Mouse (Mus musculus) ES-E14 (cell line): ENCODE measurements around the gene Cend1.

Experiments
- CHD2 ChIP-seq: IDR thresholded peaks from 2 replicates; pipeline ENCODE4 v1.6.1; 2014; ENCODE audit warnings: mild to moderate bottlenecking, low read depth, low read length, inconsistent platforms
- ZC3H11A ChIP-seq: IDR thresholded peaks from 2 replicates; pipeline ENCODE4 v1.6.1; 2012; ENCODE audit warnings: low read depth, mild to moderate bottlenecking, inconsistent platforms, low read length, borderline replicate concordance
- ZNF384 ChIP-seq: IDR thresholded peaks from 2 replicates; pipeline ENCODE4 v1.6.1; 2012; ENCODE audit warnings: low read depth, low read length, inconsistent platforms

- TF ChIP-seq ZC3H11A (no peak), CHD2 (no peak), ZNF384 (no peak)
Measured at GRCm38 (mm10) chr7:141475805-141476158, 46.5 kb upstream of the Cend1 start.
